Mouse (Mus musculus): ENCODE results near the gene 0610010K14Rik. TPM values are rescaled to one million over a fixed set of nuclear protein-coding genes. Genes with fewer than 3 reads are reported as not detected.

The 0610010K14Rik gene
- polyA plus RNA-seq, 1 experiment from 2014 or later = 210 TPM

MicroRNA genes within 50 kb of the gene (microRNA counts, 519-probe panel; counts per million panel counts)
- 188 counts per million, percentile 57 among the panel's probes with 10 or more counts for microRNA mmu-miR-195
- 188 counts per million, percentile 57 among the panel's probes with 10 or more counts for microRNA mmu-miR-497

Small RNA genes within 50 kb of the gene (microRNA-seq; reads per million reads assigned to microRNA genes)
- 376 reads per million, percentile 65 among the genes with 10 or more reads in this experiment for gene Mir195a
- gene Mir497 = not detected
- gene Mir497b = not detected

Other genes starting within 250 kb of the 0610010K14Rik start
- gene Gabarap, start 246.8 kb downstream of the 0610010K14Rik start, polyA plus RNA-seq (2016; fragmentation: Nextera tagmentation; extraction: Ambion mirVana) = 317 and 331 TPM in 2 replicates
- 96.5 and 98.3 TPM in 2 replicates for gene Phf23, start 242.1 kb downstream of the 0610010K14Rik start, polyA plus RNA-seq (2016; fragmentation: Nextera tagmentation; extraction: Ambion mirVana)
- 59.0 and 59.8 TPM in 2 replicates for gene Dvl2, start 237.3 kb downstream of the 0610010K14Rik start, polyA plus RNA-seq (2016; fragmentation: Nextera tagmentation; extraction: Ambion mirVana)
- 42.2 and 46.3 TPM in 2 replicates for gene Acadvl, start 222.5 kb downstream of the 0610010K14Rik start, polyA plus RNA-seq (2016; fragmentation: Nextera tagmentation; extraction: Ambion mirVana)
- 12.6 and 13.2 TPM in 2 replicates for gene Dlg4, start 221.0 kb downstream of the 0610010K14Rik start, polyA plus RNA-seq (2016; fragmentation: Nextera tagmentation; extraction: Ambion mirVana)
- 0.55 and 0.70 TPM in 2 replicates for gene Asgr1, start 183.8 kb downstream of the 0610010K14Rik start, polyA plus RNA-seq (2016; fragmentation: Nextera tagmentation; extraction: Ambion mirVana)
- not detected in 2 replicates for gene Asgr2, start 145.3 kb downstream of the 0610010K14Rik start, polyA plus RNA-seq (2016; fragmentation: Nextera tagmentation; extraction: Ambion mirVana)
- gene Mgl2, start 107.6 kb downstream of the 0610010K14Rik start, polyA plus RNA-seq (2016; fragmentation: Nextera tagmentation; extraction: Ambion mirVana) = 0.14 TPM in 1 of 2 replicates, not detected in the other
- gene Clec10a, start 81.7 kb downstream of the 0610010K14Rik start, polyA plus RNA-seq (2016; fragmentation: Nextera tagmentation; extraction: Ambion mirVana) = 0.26 TPM in 1 of 2 replicates, not detected in the other
- 0.72 and 1.2 TPM in 2 replicates for gene Slc16a11, start 25.2 kb downstream of the 0610010K14Rik start, polyA plus RNA-seq (2016; fragmentation: Nextera tagmentation; extraction: Ambion mirVana)
- gene Slc16a13, start 16.9 kb downstream of the 0610010K14Rik start, polyA plus RNA-seq (2016; fragmentation: Nextera tagmentation; extraction: Ambion mirVana) = 11.6 and 11.7 TPM in 2 replicates
- gene Bcl6b, start 8.1 kb downstream of the 0610010K14Rik start, polyA plus RNA-seq (2016; fragmentation: Nextera tagmentation; extraction: Ambion mirVana) = 5.0 and 7.2 TPM in 2 replicates
- 7.9 and 10.7 TPM in 2 replicates for gene Gm21988, start 1.9 kb upstream of the 0610010K14Rik start, polyA plus RNA-seq (2016; fragmentation: Nextera tagmentation; extraction: Ambion mirVana)
- gene Rnasek, start 1.9 kb upstream of the 0610010K14Rik start, polyA plus RNA-seq (2016; fragmentation: Nextera tagmentation; extraction: Ambion mirVana) = 96.4 and 106 TPM in 2 replicates
- gene Alox12, start 17.4 kb upstream of the 0610010K14Rik start, polyA plus RNA-seq (2016; fragmentation: Nextera tagmentation; extraction: Ambion mirVana) = 2.7 and 3.9 TPM in 2 replicates
- not detected in 2 replicates for gene Alox12e, start 84.7 kb upstream of the 0610010K14Rik start, polyA plus RNA-seq (2016; fragmentation: Nextera tagmentation; extraction: Ambion mirVana)
- 0.11 and 0.29 TPM in 2 replicates for gene Alox15, start 114.1 kb upstream of the 0610010K14Rik start, polyA plus RNA-seq (2016; fragmentation: Nextera tagmentation; extraction: Ambion mirVana)
- gene Pelp1, start 172.1 kb upstream of the 0610010K14Rik start, polyA plus RNA-seq (2016; fragmentation: Nextera tagmentation; extraction: Ambion mirVana) = 60.7 and 62.0 TPM in 2 replicates
- gene Arrb2, start 194.7 kb upstream of the 0610010K14Rik start, polyA plus RNA-seq (2016; fragmentation: Nextera tagmentation; extraction: Ambion mirVana) = 28.4 and 29.4 TPM in 2 replicates
- 44.1 TPM in 2 replicates for gene Med11, start 214.0 kb upstream of the 0610010K14Rik start, polyA plus RNA-seq (2016; fragmentation: Nextera tagmentation; extraction: Ambion mirVana)
- 0.16 and 0.45 TPM in 2 replicates for gene Zmynd15, start 221.5 kb upstream of the 0610010K14Rik start, polyA plus RNA-seq (2016; fragmentation: Nextera tagmentation; extraction: Ambion mirVana)
- gene Cxcl16, start 222.1 kb upstream of the 0610010K14Rik start, polyA plus RNA-seq (2016; fragmentation: Nextera tagmentation; extraction: Ambion mirVana) = 0.39 and 0.65 TPM in 2 replicates